Mouse (Mus musculus): ENCODE results near the gene Micall2. TPM values are rescaled to one million over a fixed set of nuclear protein-coding genes. Genes with fewer than 3 reads are reported as not detected.

The Micall2 gene
- total RNA-seq, 2 experiments from 2014 or later: 0.30 to 0.57 TPM

- no peak for DNase-seq (ENCODE audit: low spot score)
These were observed 53.5 kb downstream of the Micall2 start for GRCm38 (mm10) chr5:139682631-139682977.

- no peak for DNase-seq (ENCODE audit: low spot score)
These were observed 54.1 kb downstream of the Micall2 start for GRCm38 (mm10) chr5:139681832-139682630.

GRCm38 (mm10) chr5:139675707-139675967 lies 60.5 kb downstream of the Micall2 start:
- DNase-seq (ENCODE audit: low spot score): no peak

GRCm38 (mm10) chr5:139674940-139675706 lies 61.0 kb downstream of the Micall2 start:
- DNase-seq (ENCODE audit: low spot score): no peak

- DNase-seq (ENCODE audit: low spot score): no peak
These were observed 66.8 kb downstream of the Micall2 start for GRCm38 (mm10) chr5:139669380-139669779.

GRCm38 (mm10) chr5:139668494-139668893 lies 67.6 kb downstream of the Micall2 start:
- peak; percentile 39 for DNase-seq (ENCODE audit: low spot score)

- DNase-seq (ENCODE audit: low spot score): no peak
These were observed 69.6 kb downstream of the Micall2 start for GRCm38 (mm10) chr5:139666496-139666895.

GRCm38 (mm10) chr5:139665375-139665774 lies 70.8 kb downstream of the Micall2 start:
- DNase-seq (ENCODE audit: low spot score): no peak

GRCm38 (mm10) chr5:139661713-139662112 lies 74.4 kb downstream of the Micall2 start:
- DNase-seq (ENCODE audit: low spot score): no peak

GRCm38 (mm10) chr5:139659307-139659706 lies 76.8 kb downstream of the Micall2 start:
- no peak for DNase-seq (ENCODE audit: low spot score)

GRCm38 (mm10) chr5:139658865-139659264 lies 77.3 kb downstream of the Micall2 start:
- no peak for DNase-seq (ENCODE audit: low spot score)

- no peak for DNase-seq (ENCODE audit: low spot score)
These were observed 78.1 kb downstream of the Micall2 start for GRCm38 (mm10) chr5:139657959-139658602.

Small RNA genes within 50 kb of the gene (microRNA-seq; reads per million reads assigned to microRNA genes)
- not detected for gene Mir7037

Other genes with a start within 250 kb of the Micall2 start
- gene Uncx, start 192.8 kb downstream of the Micall2 start, total RNA-seq (2021): not detected
- gene Ints1, start 39.3 kb upstream of the Micall2 start, total RNA-seq (2021): 10 to 100 TPM; 31.5 to 37.6 TPM
- gene Mafk, start 55.2 kb upstream of the Micall2 start, total RNA-seq (2021): 10 to 100 TPM; 19.5 to 33.9 TPM
- gene Tmem184a, start 83.6 kb upstream of the Micall2 start, total RNA-seq (2021): under 1 TPM; 0.78 to 0.84 TPM
- gene Gm26938, start 90.1 kb upstream of the Micall2 start, total RNA-seq (2021): not detected
- gene Psmg3, start 90.5 kb upstream of the Micall2 start, total RNA-seq (2021): 10 to 100 TPM in 1 of 2 experiments, 1 to 10 TPM in 1; 7.8 to 10.6 TPM
- gene Elfn1, start 171.6 kb upstream of the Micall2 start, total RNA-seq (2021): not detected